Mouse (Mus musculus): ENCODE measurements around the gene Tsacc. TPM values are rescaled to one million over a fixed set of nuclear protein-coding genes. Genes with fewer than 3 reads are reported as not detected.
"Not testable (repeated sequence)": the region's sequence is repeated elsewhere in the genome, so short reads cannot be mapped to it uniquely, and the experiment has no call there.

The Tsacc gene
- polyA plus RNA-seq, 1 experiment from 2014 or later, result 8.1 TPM

DNA sequence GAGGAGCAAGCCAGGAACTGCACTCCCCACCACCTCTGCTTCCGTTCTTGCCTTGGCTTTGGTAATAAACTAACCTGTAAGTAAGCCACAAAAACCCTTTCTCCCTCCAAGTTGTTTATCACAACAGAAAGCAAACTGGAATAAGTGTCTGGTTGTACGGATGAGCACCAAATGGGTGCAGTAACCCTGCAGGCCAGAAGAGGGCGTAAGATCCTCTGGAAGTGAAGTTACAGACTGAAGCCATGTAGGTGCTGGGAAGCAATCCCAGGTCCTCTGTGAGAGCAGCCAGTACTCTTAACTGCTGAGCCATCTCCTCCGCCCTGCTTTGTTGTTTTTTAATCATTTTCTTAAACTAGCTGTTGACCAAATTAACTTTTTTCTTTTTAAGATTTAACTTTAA, 22.8 kb downstream of the Tsacc start:
- 90% methylated on average over 4 of the region's 4 CpGs for WGBS

GRCm38 (mm10) chr3:88271859-88272258, 24.9 kb downstream of the Tsacc start:
- Histone ChIP-seq H3K9me3 (ENCODE audit: control insufficient read depth, low read length) (no peaks in the 10 kb centered on the region), H3K27ac (ENCODE audit: low read depth, low read length) (no peak overlapping the region), H3K4me3 (ENCODE audit: low read depth, low read length) (no peak overlapping the region), H3K36me3 (ENCODE audit: control insufficient read depth, insufficient read depth, low read length) (no peaks in the 10 kb centered on the region), H3K9ac (ENCODE audit: low read depth, low read length) (no peak overlapping the region), H3K27me3 (ENCODE audit: control insufficient read depth, insufficient read depth, low read length) (no peaks in the 10 kb centered on the region), H3K4me2 (replicated peaks; ENCODE audit: low read depth, low read length) (no peak overlapping the region), H3K4me1 (replicated peaks; ENCODE audit: control insufficient read depth, insufficient read depth, low read length) (no peaks in the 10 kb centered on the region)
- DNase-seq (ENCODE audit: low spot score) (no peak), ATAC-seq (ENCODE audit: low FRiP score) (no peak)
- WGBS, result 90% methylated on average over 3 of the region's 3 CpGs

More for the DNA sequence above, 22.8 kb downstream of the Tsacc start:
- no peaks in the 10 kb centered on the region for H3K27me3 ChIP-seq (ENCODE audit: control insufficient read depth, insufficient read depth, low read length)
- no peak overlapping the region for H3K9ac ChIP-seq (ENCODE audit: low read depth, low read length)
- no peak for DNase-seq (ENCODE audit: low spot score)
- no peak for ATAC-seq (ENCODE audit: low FRiP score)
- H3K4me1 ChIP-seq (replicated peaks; ENCODE audit: control insufficient read depth, insufficient read depth, low read length), result no peaks in the 10 kb centered on the region
- no peaks in the 10 kb centered on the region for H3K36me3 ChIP-seq (ENCODE audit: control insufficient read depth, insufficient read depth, low read length)
- H3K9me3 ChIP-seq (ENCODE audit: control insufficient read depth, low read length), result no peaks in the 10 kb centered on the region
- no peak overlapping the region for H3K4me2 ChIP-seq (replicated peaks; ENCODE audit: low read depth, low read length)
- H3K27ac ChIP-seq (ENCODE audit: low read depth, low read length), result no peak overlapping the region
- H3K4me3 ChIP-seq (ENCODE audit: low read depth, low read length), result no peak overlapping the region

DNA sequence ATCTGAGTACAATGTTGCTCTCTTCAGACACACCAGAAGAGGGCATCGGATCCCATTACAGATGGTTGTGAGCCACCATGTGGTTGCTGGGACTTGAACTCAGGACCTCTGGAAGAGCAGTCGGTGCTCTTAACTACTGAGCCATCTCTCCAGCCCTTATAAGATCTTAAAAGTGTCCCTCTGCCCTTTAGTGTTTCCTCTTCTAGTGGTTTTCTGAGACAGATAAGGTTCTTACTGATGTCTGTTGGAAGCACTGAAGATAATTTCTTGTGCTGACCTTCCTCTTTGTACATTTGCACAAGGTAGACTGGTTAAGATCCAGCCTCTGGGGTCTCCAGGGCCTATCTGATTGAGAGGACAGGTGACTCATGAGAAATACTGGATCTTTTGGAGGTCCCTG, 25.5 kb downstream of the Tsacc start:
- H3K4me1 ChIP-seq (replicated peaks; ENCODE audit: control insufficient read depth, insufficient read depth, low read length); DNase-seq (ENCODE audit: low spot score); H3K27me3 ChIP-seq (ENCODE audit: control insufficient read depth, insufficient read depth, low read length); H3K9me3 ChIP-seq (ENCODE audit: control insufficient read depth, low read length); H3K9ac ChIP-seq (ENCODE audit: low read depth, low read length); H3K4me2 ChIP-seq (replicated peaks; ENCODE audit: low read depth, low read length); H3K4me3 ChIP-seq (ENCODE audit: low read depth, low read length); ATAC-seq (ENCODE audit: low FRiP score); H3K27ac ChIP-seq (ENCODE audit: low read depth, low read length); H3K36me3 ChIP-seq (ENCODE audit: control insufficient read depth, insufficient read depth, low read length): not testable (repeated sequence)
- WGBS, result 98% methylated on average over 2 of the region's 2 CpGs

DNA sequence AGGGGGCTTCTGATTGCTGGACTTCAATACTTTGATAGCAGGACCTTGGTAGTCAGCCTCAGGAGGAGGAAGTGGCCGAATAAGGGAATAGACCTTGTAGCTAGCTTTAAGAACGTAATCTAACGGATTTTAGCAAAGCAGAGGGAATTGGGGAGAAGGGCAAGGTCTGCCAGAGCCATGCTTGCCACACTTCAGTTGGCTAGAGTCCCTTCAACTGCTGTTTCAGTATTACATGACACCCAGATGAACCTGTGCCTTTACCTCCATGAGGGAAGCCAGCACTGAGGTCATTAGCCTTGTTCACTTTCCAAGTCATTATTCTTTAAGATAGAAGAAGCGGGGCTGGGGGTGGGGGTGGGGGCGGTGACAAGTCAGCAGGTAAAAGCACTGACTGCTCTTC, 27.8 kb downstream of the Tsacc start:
- no peaks in the 10 kb centered on the region for H3K27me3 ChIP-seq (ENCODE audit: control insufficient read depth, insufficient read depth, low read length)
- no peak overlapping the region for H3K4me2 ChIP-seq (replicated peaks; ENCODE audit: low read depth, low read length)
- no peaks in the 10 kb centered on the region for H3K36me3 ChIP-seq (ENCODE audit: control insufficient read depth, insufficient read depth, low read length)
- H3K4me1 ChIP-seq (replicated peaks; ENCODE audit: control insufficient read depth, insufficient read depth, low read length), result no peaks in the 10 kb centered on the region
- ATAC-seq (ENCODE audit: low FRiP score), result no peak
- 87% methylated on average over 5 of the region's 5 CpGs for WGBS
- no peaks in the 10 kb centered on the region for H3K9me3 ChIP-seq (ENCODE audit: control insufficient read depth, low read length)
- DNase-seq (ENCODE audit: low spot score), result no peak
- no peak overlapping the region for H3K4me3 ChIP-seq (ENCODE audit: low read depth, low read length)
- H3K27ac ChIP-seq (ENCODE audit: low read depth, low read length), result no peak overlapping the region
- no peak overlapping the region for H3K9ac ChIP-seq (ENCODE audit: low read depth, low read length)

GRCm38 (mm10) chr3:88268014-88268413, 28.8 kb downstream of the Tsacc start:
- not testable (repeated sequence) for H3K27me3 ChIP-seq (ENCODE audit: control insufficient read depth, insufficient read depth, low read length); H3K4me2 ChIP-seq (replicated peaks; ENCODE audit: low read depth, low read length); H3K27ac ChIP-seq (ENCODE audit: low read depth, low read length); H3K4me1 ChIP-seq (replicated peaks; ENCODE audit: control insufficient read depth, insufficient read depth, low read length); DNase-seq (ENCODE audit: low spot score); ATAC-seq (ENCODE audit: low FRiP score); H3K4me3 ChIP-seq (ENCODE audit: low read depth, low read length); H3K9ac ChIP-seq (ENCODE audit: low read depth, low read length); H3K9me3 ChIP-seq (ENCODE audit: control insufficient read depth, low read length); H3K36me3 ChIP-seq (ENCODE audit: control insufficient read depth, insufficient read depth, low read length)
- 79% methylated on average over 6 of the region's 6 CpGs for WGBS

- no peaks in the 10 kb centered on the region for H3K36me3 ChIP-seq (ENCODE audit: control insufficient read depth, insufficient read depth, low read length)
- no peaks in the 10 kb centered on the region for H3K4me1 ChIP-seq (replicated peaks; ENCODE audit: control insufficient read depth, insufficient read depth, low read length)
- no peaks in the 10 kb centered on the region for H3K9me3 ChIP-seq (ENCODE audit: control insufficient read depth, low read length)
- H3K4me2 ChIP-seq (replicated peaks; ENCODE audit: low read depth, low read length), result no peak overlapping the region
- DNase-seq (ENCODE audit: low spot score), result no peak
- H3K9ac ChIP-seq (ENCODE audit: low read depth, low read length), result no peak overlapping the region
- no peak for ATAC-seq (ENCODE audit: low FRiP score)
- no peak overlapping the region for H3K4me3 ChIP-seq (ENCODE audit: low read depth, low read length)
- WGBS, result 74% methylated on average over 3 of the region's 3 CpGs
- H3K27ac ChIP-seq (ENCODE audit: low read depth, low read length), result no peak overlapping the region
- no peaks in the 10 kb centered on the region for H3K27me3 ChIP-seq (ENCODE audit: control insufficient read depth, insufficient read depth, low read length)
Measured at GRCm38 (mm10) chr3:88262346-88262745, 34.5 kb downstream of the Tsacc start.

DNA sequence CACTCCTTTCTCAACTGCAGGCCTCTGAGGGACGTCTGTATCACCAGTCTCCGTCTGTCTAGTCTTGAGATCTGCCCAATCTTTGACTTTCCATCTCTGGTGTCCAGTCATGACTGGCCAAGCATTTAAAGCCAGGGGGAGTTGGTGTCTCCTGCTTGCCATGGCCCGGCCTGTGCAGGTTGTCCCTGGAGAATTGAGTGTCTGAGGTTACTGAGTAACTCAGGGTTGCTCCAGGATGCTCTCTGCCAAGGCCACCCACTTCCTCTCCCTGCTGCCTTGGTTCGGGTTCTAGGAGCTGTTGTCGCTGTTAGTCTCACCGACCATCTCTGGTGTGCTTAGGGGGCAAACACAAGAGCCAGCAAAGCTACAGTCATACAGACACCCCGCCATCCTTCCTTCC, 40.4 kb downstream of the Tsacc start:
- Histone ChIP-seq H3K27me3 (ENCODE audit: control insufficient read depth, insufficient read depth, low read length) (peaks cover 26% of the 10 kb centered on the region), H3K4me1 (replicated peaks; ENCODE audit: control insufficient read depth, insufficient read depth, low read length) (no peaks in the 10 kb centered on the region; the same call in 1 of the 2 replicates), H3K27ac (ENCODE audit: low read depth, low read length) (no peak overlapping the region), H3K36me3 (ENCODE audit: control insufficient read depth, insufficient read depth, low read length) (no peaks in the 10 kb centered on the region), H3K9me3 (ENCODE audit: control insufficient read depth, low read length) (no peaks in the 10 kb centered on the region), H3K4me3 (ENCODE audit: low read depth, low read length) (no peak overlapping the region), H3K9ac (ENCODE audit: low read depth, low read length) (no peak overlapping the region), H3K4me2 (replicated peaks; ENCODE audit: low read depth, low read length) (no peak overlapping the region)
- ATAC-seq (ENCODE audit: low FRiP score), result no peak
- no peak for DNase-seq (ENCODE audit: low spot score)
- WGBS, result 68% methylated on average over 7 of the region's 7 CpGs

GRCm38 (mm10) chr3:88255950-88256349, 40.8 kb downstream of the Tsacc start:
- H3K9me3 ChIP-seq (ENCODE audit: control insufficient read depth, low read length), result no peaks in the 10 kb centered on the region

GRCm38 (mm10) chr3:88254268-88254926, 42.4 kb downstream of the Tsacc start, which contains the start of gene Rhbg:
Gene Rhbg, minus strand, starts transcription at chr3:88254709.
- Histone ChIP-seq H3K27ac (ENCODE audit: low read depth, low read length) (no peak within 1 kb of the TSS), H3K9ac (ENCODE audit: low read depth, low read length) (peak within 1 kb of the TSS; percentile 37), H3K4me2 (replicated peaks; ENCODE audit: low read depth, low read length) (peak within 1 kb of the TSS; percentile 64), H3K4me1 (replicated peaks; ENCODE audit: control insufficient read depth, insufficient read depth, low read length) (no peaks in the 10 kb centered on the region; the same call in 1 of the 2 replicates), H3K9me3 (ENCODE audit: control insufficient read depth, low read length) (no peaks in the 10 kb centered on the region), H3K4me3 (ENCODE audit: low read depth, low read length) (peak within 1 kb of the TSS; percentile 25), H3K36me3 (ENCODE audit: control insufficient read depth, insufficient read depth, low read length) (no peaks in the 10 kb centered on the region), H3K27me3 (ENCODE audit: control insufficient read depth, insufficient read depth, low read length) (peaks cover 26% of the 10 kb centered on the region)
- peak; percentile 50 for DNase-seq (ENCODE audit: low spot score)
- no peak for ATAC-seq (ENCODE audit: low FRiP score)
- WGBS, result 4% methylated on average over 33 of the region's 34 CpGs

More at GRCm38 (mm10) chr3:88255950-88256349, 40.8 kb downstream of the Tsacc start:
- Histone ChIP-seq H3K36me3 (ENCODE audit: control insufficient read depth, insufficient read depth, low read length) (no peaks in the 10 kb centered on the region), H3K27ac (ENCODE audit: low read depth, low read length) (no peak overlapping the region), H3K4me3 (ENCODE audit: low read depth, low read length) (no peak overlapping the region), H3K4me2 (replicated peaks; ENCODE audit: low read depth, low read length) (no peak overlapping the region), H3K27me3 (ENCODE audit: control insufficient read depth, insufficient read depth, low read length) (peaks cover 26% of the 10 kb centered on the region), H3K9ac (ENCODE audit: low read depth, low read length) (no peak overlapping the region), H3K4me1 (replicated peaks; ENCODE audit: control insufficient read depth, insufficient read depth, low read length) (no peaks in the 10 kb centered on the region; the same call in 1 of the 2 replicates)
- WGBS, result 70% methylated on average over 6 of the region's 6 CpGs
- ATAC-seq (ENCODE audit: low FRiP score), result no peak
- no peak for DNase-seq (ENCODE audit: low spot score)

All from hindbrain, embryonic 11.5 days (tissue).